Mouse (Mus musculus): ENCODE measurements around the gene Pde6g. TPM values are rescaled to one million over a fixed set of nuclear protein-coding genes. Genes with fewer than 3 reads are reported as not detected.

Gene Pde6g
- polyA plus RNA-seq, 1 experiment from 2014 or later = 0.23 TPM

- Histone ChIP-seq H3K9me3 (ENCODE audit: control insufficient read depth, low read length) (no peaks in the 10 kb centered on the region), H3K36me3 (ENCODE audit: control insufficient read depth, insufficient read depth, low read length) (peaks cover 18% of the 10 kb centered on the region), H3K4me1 (ENCODE audit: control insufficient read depth in 2 of 2, insufficient read depth in 2 of 2, low read length in 2 of 2) (peaks cover 4 to 9% of the 10 kb centered on the region in 2 experiments), H3K27ac (replicated peaks in 1 of 2; ENCODE audit: control insufficient read depth in 1 of 2, insufficient read depth in 1 of 2, low read depth in 2 of 2, low read length in 2 of 2) (no peak overlapping the region), H3K9ac (ENCODE audit: low read length) (no peak overlapping the region), H3K4me3 (ENCODE audit: control insufficient read depth in 1 of 2, insufficient read depth in 1 of 2, low read depth in 1 of 2, low read length in 2 of 2) (no peak overlapping the region), H3K27me3 (ENCODE audit: control insufficient read depth, insufficient read depth, low read length) (no peaks in the 10 kb centered on the region), H3K4me2 (ENCODE audit: low read length) (no peak overlapping the region)
- no peak for ATAC-seq (ENCODE audit: insufficient number of reproducible peaks, insufficient read depth, low FRiP score, low read depth)
- 87% methylated on average over 7 of the region's 7 CpGs for WGBS
Measured at GRCm38 (mm10) chr11:120455413-120455812, 2.1 kb upstream of the Pde6g start.

GRCm38 (mm10) chr11:120454965-120455364 lies 1.7 kb upstream of the Pde6g start:
- H3K27ac ChIP-seq (replicated peaks in 1 of 2; ENCODE audit: control insufficient read depth in 1 of 2, insufficient read depth in 1 of 2, low read depth in 2 of 2, low read length in 2 of 2) = no peak overlapping the region
- H3K4me3 ChIP-seq (ENCODE audit: control insufficient read depth in 1 of 2, insufficient read depth in 1 of 2, low read depth in 1 of 2, low read length in 2 of 2) = no peak overlapping the region
- H3K27me3 ChIP-seq (ENCODE audit: control insufficient read depth, insufficient read depth, low read length) = no peaks in the 10 kb centered on the region
- H3K4me2 ChIP-seq (ENCODE audit: low read length) = no peak overlapping the region
- WGBS = 91% methylated on average over 4 of the region's 4 CpGs
- peaks cover 14% of the 10 kb centered on the region for H3K36me3 ChIP-seq (ENCODE audit: control insufficient read depth, insufficient read depth, low read length)
- peaks cover 4 to 9% of the 10 kb centered on the region in 2 experiments for H3K4me1 ChIP-seq (ENCODE audit: control insufficient read depth in 2 of 2, insufficient read depth in 2 of 2, low read length in 2 of 2)
- ATAC-seq (ENCODE audit: insufficient number of reproducible peaks, insufficient read depth, low FRiP score, low read depth) = no peak
- no peaks in the 10 kb centered on the region for H3K9me3 ChIP-seq (ENCODE audit: control insufficient read depth, low read length)
- H3K9ac ChIP-seq (ENCODE audit: low read length) = no peak overlapping the region

- 64% methylated on average over 3 of the region's 3 CpGs for WGBS
- Histone ChIP-seq H3K36me3 (ENCODE audit: control insufficient read depth, insufficient read depth, low read length) (peaks cover 6% of the 10 kb centered on the region; the same call in 1 of the 2 replicates), H3K9me3 (ENCODE audit: control insufficient read depth, low read length) (no peaks in the 10 kb centered on the region), H3K27ac (replicated peaks in 1 of 2; ENCODE audit: control insufficient read depth in 1 of 2, insufficient read depth in 1 of 2, low read depth in 2 of 2, low read length in 2 of 2) (no peak overlapping the region), H3K27me3 (ENCODE audit: control insufficient read depth, insufficient read depth, low read length) (no peaks in the 10 kb centered on the region), H3K4me3 (ENCODE audit: control insufficient read depth in 1 of 2, insufficient read depth in 1 of 2, low read depth in 1 of 2, low read length in 2 of 2) (no peak overlapping the region), H3K9ac (ENCODE audit: low read length) (no peak overlapping the region), H3K4me1 (ENCODE audit: control insufficient read depth in 2 of 2, insufficient read depth in 2 of 2, low read length in 2 of 2) (peaks cover 4% of the 10 kb centered on the region in 2 experiments; a peak in 3 of 4 replicates), H3K4me2 (ENCODE audit: low read length) (no peak overlapping the region)
- ATAC-seq (ENCODE audit: insufficient number of reproducible peaks, insufficient read depth, low FRiP score, low read depth) = no peak
Measured at GRCm38 (mm10) chr11:120452246-120452645, 1.1 kb downstream of the Pde6g start.

- Histone ChIP-seq H3K9me3 (ENCODE audit: control insufficient read depth, low read length) (no peaks in the 10 kb centered on the region), H3K9ac (ENCODE audit: low read length) (no peak overlapping the region), H3K27ac (replicated peaks in 1 of 2; ENCODE audit: control insufficient read depth in 1 of 2, insufficient read depth in 1 of 2, low read depth in 2 of 2, low read length in 2 of 2) (no peak overlapping the region), H3K4me1 (ENCODE audit: control insufficient read depth in 2 of 2, insufficient read depth in 2 of 2, low read length in 2 of 2) (no peaks in the 10 kb centered on the region), H3K4me2 (ENCODE audit: low read length) (no peak overlapping the region), H3K27me3 (ENCODE audit: control insufficient read depth, insufficient read depth, low read length) (no peaks in the 10 kb centered on the region), H3K4me3 (ENCODE audit: control insufficient read depth in 1 of 2, insufficient read depth in 1 of 2, low read depth in 1 of 2, low read length in 2 of 2) (no peak overlapping the region), H3K36me3 (ENCODE audit: control insufficient read depth, insufficient read depth, low read length) (no peaks in the 10 kb centered on the region)
- WGBS = 82% methylated on average over 7 of the region's 7 CpGs
- ATAC-seq (ENCODE audit: insufficient number of reproducible peaks, insufficient read depth, low FRiP score, low read depth) = no peak
Measured at GRCm38 (mm10) chr11:120447179-120447578, 6.1 kb downstream of the Pde6g start.

- Histone ChIP-seq H3K36me3 (ENCODE audit: control insufficient read depth, insufficient read depth, low read length) (no peaks in the 10 kb centered on the region), H3K9me3 (ENCODE audit: control insufficient read depth, low read length) (no peaks in the 10 kb centered on the region), H3K27ac (replicated peaks in 1 of 2; ENCODE audit: control insufficient read depth in 1 of 2, insufficient read depth in 1 of 2, low read depth in 2 of 2, low read length in 2 of 2) (no peak overlapping the region), H3K9ac (ENCODE audit: low read length) (no peak overlapping the region), H3K4me2 (ENCODE audit: low read length) (no peak overlapping the region), H3K4me1 (ENCODE audit: control insufficient read depth in 2 of 2, insufficient read depth in 2 of 2, low read length in 2 of 2) (no peaks in the 10 kb centered on the region), H3K27me3 (ENCODE audit: control insufficient read depth, insufficient read depth, low read length) (no peaks in the 10 kb centered on the region), H3K4me3 (ENCODE audit: control insufficient read depth in 1 of 2, insufficient read depth in 1 of 2, low read depth in 1 of 2, low read length in 2 of 2) (no peak overlapping the region)
- 46% methylated on average over 3 of the region's 3 CpGs for WGBS
- ATAC-seq (ENCODE audit: insufficient number of reproducible peaks, insufficient read depth, low FRiP score, low read depth) = no peak
Measured at GRCm38 (mm10) chr11:120445475-120445874, 7.8 kb downstream of the Pde6g start.

- 56% methylated on average over 6 of the region's 6 CpGs for WGBS
- no peaks in the 10 kb centered on the region for H3K4me1 ChIP-seq (ENCODE audit: control insufficient read depth in 2 of 2, insufficient read depth in 2 of 2, low read length in 2 of 2)
- no peak overlapping the region for H3K4me2 ChIP-seq (ENCODE audit: low read length)
- no peaks in the 10 kb centered on the region for H3K36me3 ChIP-seq (ENCODE audit: control insufficient read depth, insufficient read depth, low read length)
- H3K4me3 ChIP-seq (ENCODE audit: control insufficient read depth in 1 of 2, insufficient read depth in 1 of 2, low read depth in 1 of 2, low read length in 2 of 2) = no peak overlapping the region
- no peaks in the 10 kb centered on the region for H3K27me3 ChIP-seq (ENCODE audit: control insufficient read depth, insufficient read depth, low read length)
- no peak overlapping the region for H3K27ac ChIP-seq (replicated peaks in 1 of 2; ENCODE audit: control insufficient read depth in 1 of 2, insufficient read depth in 1 of 2, low read depth in 2 of 2, low read length in 2 of 2)
- no peak overlapping the region for H3K9ac ChIP-seq (ENCODE audit: low read length)
- H3K9me3 ChIP-seq (ENCODE audit: control insufficient read depth, low read length) = no peaks in the 10 kb centered on the region
- no peak for ATAC-seq (ENCODE audit: insufficient number of reproducible peaks, insufficient read depth, low FRiP score, low read depth)
Measured at GRCm38 (mm10) chr11:120444106-120444505, 9.2 kb downstream of the Pde6g start.

- no peaks in the 10 kb centered on the region for H3K27me3 ChIP-seq (ENCODE audit: control insufficient read depth, insufficient read depth, low read length)
- WGBS = 87% methylated on average over 3 of the region's 3 CpGs
- no peaks in the 10 kb centered on the region for H3K4me1 ChIP-seq (ENCODE audit: control insufficient read depth in 2 of 2, insufficient read depth in 2 of 2, low read length in 2 of 2)
- H3K4me3 ChIP-seq (ENCODE audit: control insufficient read depth in 1 of 2, insufficient read depth in 1 of 2, low read depth in 1 of 2, low read length in 2 of 2) = no peak overlapping the region
- H3K4me2 ChIP-seq (ENCODE audit: low read length) = no peak overlapping the region
- H3K9ac ChIP-seq (ENCODE audit: low read length) = no peak overlapping the region
- no peak overlapping the region for H3K27ac ChIP-seq (replicated peaks in 1 of 2; ENCODE audit: control insufficient read depth in 1 of 2, insufficient read depth in 1 of 2, low read depth in 2 of 2, low read length in 2 of 2)
- H3K9me3 ChIP-seq (ENCODE audit: control insufficient read depth, low read length) = no peaks in the 10 kb centered on the region
- H3K36me3 ChIP-seq (ENCODE audit: control insufficient read depth, insufficient read depth, low read length) = no peaks in the 10 kb centered on the region
- no peak for ATAC-seq (ENCODE audit: insufficient number of reproducible peaks, insufficient read depth, low FRiP score, low read depth)
Measured at GRCm38 (mm10) chr11:120442765-120443280, 10.5 kb downstream of the Pde6g start.

GRCm38 (mm10) chr11:120442344-120442743 lies 11.0 kb downstream of the Pde6g start, which contains the start of gene Tspan10:
Tspan10 (plus strand) TSS chr11:120442644.
- no peak within 1 kb of the TSS for H3K4me2 ChIP-seq (ENCODE audit: low read length)
- no peaks in the 10 kb centered on the region for H3K27me3 ChIP-seq (ENCODE audit: control insufficient read depth, insufficient read depth, low read length)
- 80% methylated on average over 3 of the region's 3 CpGs for WGBS
- no peak for ATAC-seq (ENCODE audit: insufficient number of reproducible peaks, insufficient read depth, low FRiP score, low read depth)
- H3K9ac ChIP-seq (ENCODE audit: low read length) = no peak within 1 kb of the TSS
- H3K9me3 ChIP-seq (ENCODE audit: control insufficient read depth, low read length) = no peaks in the 10 kb centered on the region
- H3K4me3 ChIP-seq (ENCODE audit: control insufficient read depth in 1 of 2, insufficient read depth in 1 of 2, low read depth in 1 of 2, low read length in 2 of 2) = no peak within 1 kb of the TSS
- H3K36me3 ChIP-seq (ENCODE audit: control insufficient read depth, insufficient read depth, low read length) = no peaks in the 10 kb centered on the region
- no peak within 1 kb of the TSS for H3K27ac ChIP-seq (replicated peaks in 1 of 2; ENCODE audit: control insufficient read depth in 1 of 2, insufficient read depth in 1 of 2, low read depth in 2 of 2, low read length in 2 of 2)
- no peaks in the 10 kb centered on the region for H3K4me1 ChIP-seq (ENCODE audit: control insufficient read depth in 2 of 2, insufficient read depth in 2 of 2, low read length in 2 of 2)

All from heart, embryonic 14.5 days (tissue).